Mouse (Mus musculus): ENCODE data around the gene Lpar5.

DNA sequence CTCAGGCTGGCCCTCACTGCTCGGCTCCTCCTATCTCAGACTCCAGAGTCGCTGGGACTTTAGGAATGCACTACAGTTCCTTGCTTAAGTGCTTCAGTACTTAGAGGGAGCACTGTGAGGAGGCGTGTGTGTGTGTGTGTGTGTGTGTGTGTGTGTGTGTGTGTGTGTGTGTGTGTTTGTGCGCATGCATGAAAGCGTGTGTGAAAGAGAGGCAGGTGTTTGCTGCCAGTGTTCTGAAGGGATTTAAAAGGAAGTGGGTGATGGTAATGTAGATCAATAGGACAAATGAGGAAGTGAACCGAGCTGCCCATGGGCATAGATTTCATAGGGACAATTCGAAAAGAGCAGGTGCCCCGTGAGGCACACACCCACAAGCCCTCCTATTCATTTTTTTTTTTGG, 6.1 kb downstream of the Lpar5 start:
- TF ChIP-seq CHD2 (IDR thresholded peaks at IDR 0.05; ENCODE audit: low read depth, low read length) (no peak), HCFC1 (IDR thresholded peaks at IDR 0.05; ENCODE audit: borderline replicate concordance, insufficient read depth, low read length) (no peak), ZC3H11A (IDR thresholded peaks at IDR 0.05; ENCODE audit: borderline replicate concordance, low read depth, low read length) (no peak), ZNF384 (IDR thresholded peaks at IDR 0.05; ENCODE audit: low read depth, low read length) (no peak), MAFK (IDR thresholded peaks at IDR 0.05; ENCODE audit: insufficient read depth, low read depth, low read length) (no peak)

All from ES-E14 (cell line).